Mouse (Mus musculus): ENCODE measurements around the gene Hist1h2bj.
"Not testable (repeated sequence)": the region's sequence is repeated elsewhere in the genome, so short reads cannot be mapped to it uniquely, and the experiment has no call there.

Hist1h2bj gene

DNA sequence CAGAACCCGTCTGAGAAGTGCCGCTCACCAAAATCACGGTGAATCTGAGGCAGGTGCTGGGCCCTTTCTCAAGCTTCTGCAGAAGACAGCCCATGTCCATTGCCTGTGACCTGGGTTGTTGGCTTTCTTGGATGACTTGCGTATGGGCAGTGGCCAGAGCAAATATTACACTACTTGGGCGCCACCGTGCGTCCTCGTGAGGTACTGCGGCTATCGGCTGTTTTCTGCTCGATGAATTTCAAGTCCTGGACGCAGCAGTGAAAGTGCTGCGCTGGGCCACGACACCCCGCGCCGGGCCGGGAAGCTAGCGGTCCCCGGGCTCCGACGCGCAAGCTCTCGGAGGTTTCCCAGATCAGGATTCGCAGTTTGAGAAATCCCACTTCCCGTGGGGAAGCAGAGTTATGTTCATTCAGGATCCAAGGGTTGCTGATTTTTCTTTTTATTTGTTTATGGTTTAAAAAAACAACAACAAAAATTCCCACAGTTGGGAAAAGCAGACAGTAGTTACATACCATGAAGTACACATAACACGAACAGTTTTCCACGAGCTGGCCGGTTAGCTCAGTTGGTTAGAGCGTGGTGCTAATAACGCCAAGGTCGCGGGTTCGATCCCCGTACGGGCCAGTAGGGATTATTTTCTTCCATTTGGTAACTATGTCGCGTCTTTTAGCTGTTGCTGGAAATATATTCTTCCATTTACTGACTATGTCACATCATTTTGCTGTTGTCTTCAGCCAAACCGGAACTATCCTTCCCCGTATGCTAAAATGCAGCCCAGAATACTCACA lies 14.1 kb upstream of the Hist1h2bj start:
- TF ChIP-seq GATA4 (IDR thresholded peaks at IDR 0.05; ENCODE audit: insufficient replicate concordance, low read length) = no peak

DNA sequence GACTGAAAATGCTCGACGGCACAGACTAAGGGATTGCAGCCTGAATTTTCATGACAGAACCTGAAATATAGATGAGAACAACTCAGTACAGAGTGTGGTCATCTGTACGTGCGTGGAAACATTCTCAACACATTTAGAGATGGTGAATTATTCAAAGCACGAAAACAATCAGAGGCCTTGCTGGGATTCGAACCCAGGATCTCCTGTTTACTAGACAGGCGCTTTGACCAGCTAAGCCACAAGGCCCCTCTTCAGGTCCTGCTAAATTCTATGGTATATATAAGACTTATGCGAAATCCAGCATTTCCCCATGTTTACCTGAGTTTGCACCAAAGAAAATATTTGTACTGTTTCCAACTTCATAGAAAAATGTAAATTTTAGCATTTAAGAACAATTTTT lies 13.1 kb upstream of the Hist1h2bj start:
- no peak for TF ChIP-seq GATA4 (IDR thresholded peaks at IDR 0.05; ENCODE audit: insufficient replicate concordance, low read length)

DNA sequence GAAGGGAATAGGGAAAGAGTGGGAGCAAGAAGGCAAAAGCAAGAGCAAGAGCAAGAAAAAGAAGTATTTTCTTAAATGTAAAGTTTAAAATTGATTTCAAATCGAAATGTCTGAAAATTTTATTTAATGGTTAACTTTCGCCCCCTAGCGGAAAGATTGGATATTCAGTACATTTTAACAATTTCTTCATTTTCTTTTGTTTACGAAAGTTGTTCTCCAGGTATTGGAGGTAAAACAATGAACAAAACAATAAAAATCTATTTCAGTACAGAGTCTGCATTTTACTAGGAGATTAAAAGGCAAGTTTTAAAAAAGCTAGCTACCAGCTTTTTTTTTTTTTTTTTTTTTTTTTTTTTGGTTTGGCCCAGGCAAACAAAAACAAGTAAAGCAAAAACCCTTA lies 12.5 kb upstream of the Hist1h2bj start:
- no peak for TF ChIP-seq GATA4 (IDR thresholded peaks at IDR 0.05; ENCODE audit: insufficient replicate concordance, low read length)

DNA sequence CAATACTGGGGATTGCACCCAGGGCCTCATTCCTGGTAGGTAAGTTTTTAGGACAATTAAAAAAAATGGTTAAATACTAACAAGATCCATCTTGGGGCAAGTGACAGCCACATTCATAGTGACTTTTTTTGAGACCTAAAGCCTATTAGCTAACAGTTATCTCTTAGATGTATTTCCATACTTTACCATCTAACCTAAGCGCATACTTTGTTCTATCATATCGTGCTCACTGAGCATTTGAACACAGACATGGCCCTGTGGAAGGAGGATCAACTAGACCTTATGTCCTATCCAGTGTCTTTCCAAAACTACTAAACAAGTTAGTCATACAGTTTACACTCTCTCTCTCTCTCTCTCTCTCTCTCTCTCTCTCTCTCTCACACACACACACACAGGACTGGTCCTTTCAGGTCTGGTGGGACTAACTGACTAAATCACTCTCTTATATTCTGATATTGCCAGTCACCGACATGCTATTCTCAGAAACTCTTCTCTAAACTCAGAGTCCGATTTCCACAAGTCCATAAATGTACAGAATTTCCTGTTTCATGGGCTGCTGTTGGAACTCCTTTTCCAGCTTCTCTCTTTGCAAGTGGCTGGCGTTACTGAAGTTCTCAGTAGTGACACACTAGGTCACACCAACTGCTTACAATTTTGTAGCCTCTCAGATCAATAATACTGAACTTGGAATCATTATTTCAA lies 9.1 kb upstream of the Hist1h2bj start:
- TF ChIP-seq GATA4 (IDR thresholded peaks at IDR 0.05; ENCODE audit: insufficient replicate concordance, low read length) = no peak

DNA sequence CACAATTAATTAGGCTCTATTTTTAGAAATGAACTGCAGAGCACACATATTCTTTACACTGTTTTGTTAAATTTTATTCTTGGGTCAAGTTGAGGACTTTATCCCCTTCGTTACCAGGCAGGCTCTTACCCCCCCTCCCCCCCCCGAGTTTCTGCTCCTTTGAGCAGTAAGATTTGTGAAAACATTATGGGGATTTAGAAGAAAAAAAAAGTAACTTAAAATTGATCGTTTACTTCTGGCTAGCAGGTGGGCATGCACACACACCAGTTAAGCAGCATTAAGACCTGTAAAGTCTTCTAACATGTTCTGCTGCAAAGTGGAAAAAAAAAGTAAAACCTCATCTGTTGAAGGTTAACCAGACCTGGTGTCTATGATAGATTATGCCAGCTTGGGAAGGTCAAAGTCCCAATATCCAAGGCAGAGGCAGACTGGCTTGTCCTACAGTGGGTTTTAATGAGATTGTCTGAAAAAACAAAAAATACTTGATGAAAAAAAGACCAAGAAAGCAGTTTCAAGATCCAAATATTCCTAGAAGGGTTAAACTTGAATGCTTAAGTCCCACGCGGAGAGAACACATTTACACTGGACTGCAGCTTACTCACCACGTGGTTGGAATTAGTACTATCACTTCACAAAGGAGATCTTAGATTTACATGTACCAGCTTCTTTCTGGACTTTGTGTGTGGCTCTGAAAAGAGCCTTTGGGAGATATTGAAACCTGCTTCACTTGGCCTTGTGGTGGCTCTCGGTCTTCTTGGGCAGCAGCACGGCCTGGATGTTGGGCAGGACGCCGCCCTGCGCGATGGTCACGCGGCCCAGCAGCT lies 8.4 kb upstream of the Hist1h2bj start:
- no peak for TF ChIP-seq GATA4 (IDR thresholded peaks at IDR 0.05; ENCODE audit: insufficient replicate concordance, low read length)

DNA sequence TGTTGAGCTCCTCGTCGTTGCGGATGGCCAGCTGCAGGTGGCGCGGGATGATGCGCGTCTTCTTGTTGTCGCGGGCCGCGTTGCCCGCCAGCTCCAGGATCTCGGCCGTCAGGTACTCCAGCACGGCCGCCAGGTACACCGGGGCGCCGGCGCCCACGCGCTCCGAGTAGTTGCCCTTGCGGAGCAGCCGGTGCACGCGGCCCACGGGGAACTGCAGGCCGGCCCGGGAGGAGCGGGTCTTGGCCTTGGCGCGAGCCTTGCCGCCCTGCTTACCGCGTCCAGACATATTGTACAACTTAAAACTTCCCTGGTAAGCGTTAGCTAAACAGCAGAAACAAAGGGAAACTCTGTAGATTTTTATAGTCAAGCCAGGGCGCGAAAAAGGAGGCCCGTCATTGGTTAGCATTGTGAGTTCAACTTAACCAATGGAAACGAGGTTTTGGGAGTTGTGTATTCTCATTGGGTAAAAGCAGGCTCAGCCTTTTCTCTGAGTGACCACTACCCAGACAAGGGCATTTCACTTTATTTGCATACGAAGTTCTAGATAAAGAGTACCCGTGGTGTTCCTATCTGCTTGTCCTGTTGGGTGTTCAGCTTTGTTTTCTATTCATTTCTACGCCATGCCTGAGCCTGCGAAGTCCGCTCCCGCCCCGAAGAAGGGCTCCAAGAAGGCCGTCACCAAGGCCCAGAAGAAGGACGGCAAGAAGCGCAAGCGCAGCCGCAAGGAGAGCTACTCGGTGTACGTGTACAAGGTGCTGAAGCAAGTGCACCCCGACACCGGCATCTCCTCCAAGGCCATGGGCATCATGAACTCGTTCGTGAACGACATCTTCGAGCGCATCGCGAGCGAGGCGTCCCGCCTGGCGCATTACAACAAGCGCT lies 7.5 kb upstream of the Hist1h2bj start, which contains the start of the genes Hist1h2ah and Hist1h2bk:
Hist1h2ah (minus strand) TSS at position 302 of the 882 bp plus-strand sequence.
Hist1h2bk (plus strand) TSS at position 604 of the 882 bp plus-strand sequence.
- peak; percentile 39; the same call in 1 of the 2 replicates for TF ChIP-seq GATA4 (IDR thresholded peaks at IDR 0.05; ENCODE audit: insufficient replicate concordance, low read length)

DNA sequence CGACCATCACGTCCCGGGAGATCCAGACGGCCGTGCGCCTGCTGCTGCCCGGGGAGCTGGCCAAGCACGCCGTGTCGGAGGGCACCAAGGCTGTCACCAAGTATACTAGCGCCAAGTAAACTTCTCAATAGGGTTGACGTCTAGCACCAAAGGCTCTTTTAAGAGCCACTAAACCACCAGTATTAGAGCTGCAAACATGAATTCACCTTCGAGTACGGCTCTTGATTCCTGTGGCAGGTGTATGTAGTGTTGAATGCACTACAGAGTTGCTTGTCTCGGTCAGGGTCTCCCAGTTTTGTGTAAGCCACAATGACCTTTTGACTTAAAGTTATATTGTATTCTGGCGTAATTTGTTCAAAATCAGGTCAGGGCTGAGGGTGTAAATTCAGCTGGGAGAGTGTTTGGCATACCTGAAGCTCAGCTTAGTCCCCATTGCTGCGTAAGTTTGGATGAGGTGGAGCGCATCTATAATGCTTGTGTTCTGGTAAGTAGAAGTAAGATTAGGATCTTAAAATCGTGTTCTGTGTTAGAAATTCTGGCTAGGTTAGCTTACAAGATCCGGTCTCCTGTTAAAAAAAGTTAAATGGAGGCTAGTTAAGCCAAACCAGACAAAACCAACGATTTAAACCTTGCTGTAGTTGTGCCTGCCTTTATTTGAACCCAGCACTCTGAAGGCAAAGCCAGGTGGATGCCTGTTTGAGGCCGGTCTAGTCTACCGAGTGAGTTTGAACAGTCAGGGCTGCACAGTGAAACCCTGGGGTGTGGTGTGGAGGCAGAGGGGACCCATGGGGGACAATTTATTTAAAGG lies 6.7 kb upstream of the Hist1h2bj start:
- no peak for TF ChIP-seq GATA4 (IDR thresholded peaks at IDR 0.05; ENCODE audit: insufficient replicate concordance, low read length)

DNA sequence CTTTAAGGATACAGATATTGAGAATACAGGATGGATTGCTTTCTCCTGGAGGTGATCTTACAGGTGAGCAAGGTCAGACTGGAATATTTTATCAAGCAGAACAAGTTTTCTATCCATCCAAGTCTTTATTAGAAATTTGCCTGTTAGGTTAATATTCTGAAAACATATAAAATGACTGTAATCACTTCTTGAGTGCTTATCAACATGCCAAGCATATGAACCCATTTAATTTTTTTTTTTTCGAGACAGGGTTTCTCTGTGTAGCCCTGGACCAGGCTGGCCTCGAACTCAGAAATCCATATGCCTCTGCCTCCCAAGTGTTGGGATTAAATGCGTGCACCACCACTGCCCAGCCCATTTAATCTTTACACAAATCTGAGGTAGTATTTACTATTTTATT lies 6.0 kb upstream of the Hist1h2bj start:
- TF ChIP-seq GATA4 (IDR thresholded peaks at IDR 0.05; ENCODE audit: insufficient replicate concordance, low read length) = no peak

DNA sequence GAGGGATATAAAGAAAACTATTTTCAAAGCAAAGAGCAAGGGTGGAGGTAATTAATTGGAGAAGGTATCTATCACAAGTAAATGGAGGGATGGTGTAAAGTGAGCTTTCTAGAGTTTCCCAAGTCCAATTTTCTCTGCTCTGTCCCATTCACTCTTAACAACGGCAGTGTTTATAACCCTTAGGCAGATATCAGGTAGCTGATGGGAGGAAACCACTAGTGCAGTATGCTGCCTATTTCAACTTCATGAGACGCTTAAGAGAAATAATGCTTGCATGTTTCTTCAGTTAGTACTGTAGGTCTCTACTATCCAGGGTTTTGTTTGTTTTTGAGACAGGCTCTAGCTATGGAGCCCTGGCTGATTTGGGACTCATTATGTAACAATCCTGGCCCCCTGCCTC lies 5.6 kb upstream of the Hist1h2bj start:
- TF ChIP-seq GATA4 (IDR thresholded peaks at IDR 0.05; ENCODE audit: insufficient replicate concordance, low read length) = no peak

DNA sequence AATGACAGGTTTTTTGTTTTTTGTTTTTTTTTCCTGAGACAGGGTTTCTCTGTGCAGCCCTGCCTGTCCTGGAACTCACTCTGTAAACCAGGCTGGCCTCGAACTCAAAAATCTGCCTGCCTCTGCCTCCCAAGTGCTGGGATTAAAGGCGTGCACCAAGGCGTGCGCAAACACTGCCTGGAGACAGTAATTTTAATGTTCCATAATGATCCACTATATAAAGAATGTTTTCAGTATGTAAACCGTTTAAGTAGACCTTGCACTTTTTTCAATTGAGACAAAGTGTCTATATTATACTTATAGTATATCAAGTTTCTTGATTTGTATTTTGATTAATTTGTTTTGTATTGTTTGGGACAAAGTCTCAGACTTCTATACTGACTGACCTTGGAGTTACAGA lies 3.6 kb upstream of the Hist1h2bj start:
- no peak for TF ChIP-seq GATA4 (IDR thresholded peaks at IDR 0.05; ENCODE audit: insufficient replicate concordance, low read length)

DNA sequence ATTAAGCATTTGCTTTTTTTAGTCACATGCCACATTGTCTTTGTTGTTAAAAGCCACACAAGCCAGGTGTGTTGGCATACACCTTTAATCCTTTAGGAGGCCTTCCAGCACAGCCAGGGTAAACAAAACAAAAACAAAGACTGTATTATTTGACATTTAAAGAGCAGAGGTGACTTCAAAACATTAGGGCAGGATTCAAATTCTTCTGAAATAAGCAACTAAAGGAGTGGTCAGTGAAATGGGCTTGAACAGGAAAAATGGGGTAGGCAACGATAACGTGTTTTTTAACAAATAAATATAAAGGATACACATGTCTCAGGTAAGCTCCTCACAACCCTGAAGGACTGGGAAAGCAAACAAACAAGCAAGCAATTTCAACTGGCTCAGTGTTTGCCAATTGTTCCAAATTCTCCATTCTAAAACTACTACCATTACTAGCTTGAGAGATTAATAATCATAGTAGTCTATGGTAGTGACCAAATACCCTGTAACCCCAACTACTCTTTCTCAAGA lies 3.0 kb upstream of the Hist1h2bj start:
- TF ChIP-seq GATA4 (IDR thresholded peaks at IDR 0.05; ENCODE audit: insufficient replicate concordance, low read length) = no peak

DNA sequence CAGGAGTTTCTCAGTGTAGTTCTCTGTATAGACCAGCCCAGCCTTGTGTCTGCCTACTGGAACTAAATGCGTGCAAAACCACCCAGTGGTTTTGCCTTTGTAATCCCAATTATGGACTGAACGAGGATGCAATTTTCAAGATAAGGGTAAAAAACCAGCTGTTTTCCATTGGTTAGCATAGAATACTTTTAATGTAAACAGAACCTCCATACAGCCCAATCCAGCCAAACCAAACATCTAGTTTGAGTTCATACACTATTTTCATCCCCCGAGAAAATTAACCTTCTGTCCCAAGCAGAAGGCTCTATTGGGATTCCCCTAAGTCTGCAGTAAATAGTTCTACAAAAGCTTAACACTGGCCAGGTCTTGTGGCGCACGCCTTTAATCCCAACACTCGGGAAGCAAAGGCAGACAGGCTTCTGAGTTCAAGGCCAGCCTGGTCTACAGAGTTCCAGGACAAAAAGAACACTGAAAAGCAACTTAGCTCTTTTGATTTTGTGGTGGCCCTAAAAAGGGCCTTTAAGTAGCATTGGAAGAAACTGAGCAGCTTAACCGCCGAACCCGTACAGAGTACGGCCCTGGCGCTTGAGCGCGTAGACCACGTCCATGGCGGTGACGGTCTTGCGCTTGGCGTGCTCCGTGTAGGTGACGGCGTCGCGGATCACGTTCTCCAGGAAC lies 2.4 kb upstream of the Hist1h2bj start:
- TF ChIP-seq GATA4 (IDR thresholded peaks at IDR 0.05; ENCODE audit: insufficient replicate concordance, low read length) = no peak

DNA sequence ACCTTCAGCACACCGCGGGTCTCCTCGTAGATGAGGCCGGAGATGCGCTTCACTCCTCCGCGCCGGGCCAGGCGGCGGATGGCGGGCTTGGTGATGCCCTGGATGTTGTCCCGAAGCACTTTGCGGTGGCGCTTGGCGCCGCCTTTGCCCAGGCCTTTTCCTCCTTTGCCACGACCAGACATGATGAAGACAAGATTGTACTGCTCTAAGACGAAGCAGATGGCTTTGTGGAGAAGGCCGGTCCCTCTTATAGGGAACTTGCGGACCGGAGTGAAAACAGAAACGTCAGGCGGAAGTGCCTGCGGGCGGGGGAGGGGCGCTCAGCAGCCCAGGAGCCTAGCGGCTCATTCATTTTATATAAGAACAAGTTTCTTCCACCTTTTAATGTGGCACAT lies 1.9 kb upstream of the Hist1h2bj start, which contains the start of gene Hist1h4i:
Hist1h4i (minus strand) TSS at position 221 of the 395 bp plus-strand sequence.
- TF ChIP-seq GATA4 (IDR thresholded peaks at IDR 0.05; ENCODE audit: insufficient replicate concordance, low read length) = not testable (repeated sequence)
